Mouse (Mus musculus) adipose tissue, adult 10 weeks (tissue): ENCODE results near the gene Gnb1l. TPM values are rescaled to one million over a fixed set of nuclear protein-coding genes. Genes with fewer than 3 reads are reported as not detected.

Experiments
- polyA plus RNA-seq: library from polyadenylated mRNA; stranded (reverse); fragments of 350-450 nt; fragmentation: Illumina TruSeq; extraction: RNeasy Lipid Tissue Mini Kit (QIAGEN cat#74804); gene quantifications from one replicate; pipeline ENCODE4 v1.2.3, GENCODE M21; 2014; ENCODE audit warnings: low read depth, low replicate concordance

The Gnb1l gene
- 5.4 TPM for polyA plus RNA-seq

GRCm38 (mm10) chr16:18498558-18498990, at the start of gene Gnb1l, which contains the start of gene Rtl10:
Gnb1l (plus strand) TSS chr16:18498713.
Rtl10 (plus strand) TSS chr16:18498901.

GRCm38 (mm10) chr16:18589804-18590790, 91.6 kb downstream of the Gnb1l start, which contains the start of gene Tbx1:
Tbx1 (minus strand) TSS chr16:18590671.

Other genes with a start within 250 kb of the Gnb1l start
- gene Ranbp1, start 250.0 kb upstream of the Gnb1l start, polyA plus RNA-seq, result 78.9 TPM
- 0.79 TPM for gene Gm49776, start 240.4 kb upstream of the Gnb1l start, polyA plus RNA-seq
- 17.6 TPM for gene Dgcr8, start 209.5 kb upstream of the Gnb1l start, polyA plus RNA-seq
- gene Tango2, start 150.6 kb upstream of the Gnb1l start, polyA plus RNA-seq, result 24.3 TPM
- 37.1 TPM for gene Arvcf, start 150.5 kb upstream of the Gnb1l start, polyA plus RNA-seq
- 16.5 TPM for gene Txnrd2, start 72.3 kb upstream of the Gnb1l start, polyA plus RNA-seq
- gene Comt, start 71.9 kb upstream of the Gnb1l start, polyA plus RNA-seq, result 220 TPM
- 2.5 TPM for gene Rtl10, start 188 bp downstream of the Gnb1l start, polyA plus RNA-seq
- 0.97 TPM for gene Tbx1, start 92.0 kb downstream of the Gnb1l start, polyA plus RNA-seq
- gene Gp1bb, start 123.7 kb downstream of the Gnb1l start, polyA plus RNA-seq, result not detected
- gene Gm49601, start 127.7 kb downstream of the Gnb1l start, polyA plus RNA-seq, result 4.1 TPM
- 12.1 TPM for gene Sept5, start 131.2 kb downstream of the Gnb1l start, polyA plus RNA-seq